Mouse (Mus musculus): Measurements from ENCODE around the gene Card10. TPM values are rescaled to one million over a fixed set of nuclear protein-coding genes. Genes with fewer than 3 reads are reported as not detected.

The Card10 gene
- polyA plus RNA-seq, 1 experiment from 2014 or later = 3.4 TPM

GRCm38 (mm10) chr15:78832701-78833123 is 29.9 kb upstream of the Card10 start:
- no peak overlapping the region for H3K4me3 ChIP-seq
- H3K27ac ChIP-seq = peak overlapping the region; percentile 51; the same call in 1 of the 2 replicates
- no peaks in the 10 kb centered on the region for H3K9me3 ChIP-seq
- peak overlapping the region; percentile 33; the same call in 1 of the 2 replicates for H3K9ac ChIP-seq
- H3K36me3 ChIP-seq = no peaks in the 10 kb centered on the region
- H3K4me2 ChIP-seq (replicated peaks) = peak overlapping the region; percentile 35
- WGBS = 7% methylated on average over 14 of the region's 14 CpGs
- peak; percentile 53 for ATAC-seq (ENCODE audit: low FRiP score, low read depth)
- peaks cover 30% of the 10 kb centered on the region for H3K4me1 ChIP-seq
- H3K27me3 ChIP-seq (replicated peaks) = 0 out of 2 replicates have a peak, but pooled peaks cover 3% of the 10 kb centered on the region

- Histone ChIP-seq H3K4me2 (replicated peaks) (0 out of 2 replicates have a peak overlapping the region, but pooled peaks have one; percentile 35), H3K4me1 (peaks cover 30% of the 10 kb centered on the region), H3K4me3 (no peak overlapping the region), H3K9me3 (no peaks in the 10 kb centered on the region), H3K27ac (no peak overlapping the region), H3K9ac (no peak overlapping the region), H3K36me3 (no peaks in the 10 kb centered on the region), H3K27me3 (replicated peaks) (peaks cover 10% of the 10 kb centered on the region)
- no peak for ATAC-seq (ENCODE audit: low FRiP score, low read depth)
- 53% methylated on average over 19 of the region's 19 CpGs for WGBS
Measured at GRCm38 (mm10) chr15:78831720-78832657, 29.1 kb upstream of the Card10 start.

- Histone ChIP-seq H3K27ac (no peak overlapping the region), H3K9me3 (no peaks in the 10 kb centered on the region), H3K9ac (no peak overlapping the region), H3K4me2 (replicated peaks) (no peak overlapping the region), H3K4me3 (no peak overlapping the region), H3K4me1 (peaks cover 31% of the 10 kb centered on the region), H3K27me3 (replicated peaks) (peaks cover 11% of the 10 kb centered on the region), H3K36me3 (no peaks in the 10 kb centered on the region)
- WGBS = 68% methylated on average over 10 of the region's 10 CpGs
- no peak for ATAC-seq (ENCODE audit: low FRiP score, low read depth)
Measured at GRCm38 (mm10) chr15:78830742-78831719, 28.2 kb upstream of the Card10 start.

DNA sequence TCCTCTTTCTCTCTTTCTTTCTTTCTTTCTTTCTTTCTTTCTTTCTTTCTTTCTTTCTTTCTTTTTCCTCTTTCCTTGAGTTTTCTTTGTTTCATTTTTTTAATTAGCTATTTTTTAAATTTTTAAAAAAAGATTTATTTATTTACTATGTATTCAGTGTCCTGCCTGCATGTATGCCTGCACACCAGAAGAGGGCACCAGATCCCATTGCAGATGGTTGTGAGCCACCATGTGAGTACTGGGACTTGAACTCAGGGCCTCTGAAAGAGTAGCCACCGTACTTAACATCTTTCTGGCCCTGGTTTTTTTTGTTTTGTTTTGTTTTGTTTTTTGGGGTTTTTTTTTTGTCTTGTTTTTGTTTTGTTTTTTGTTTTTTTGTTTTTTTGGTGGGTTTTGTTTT is 26.8 kb upstream of the Card10 start:
- H3K4me2 ChIP-seq (replicated peaks) = no peak overlapping the region
- H3K36me3 ChIP-seq = no peaks in the 10 kb centered on the region
- H3K9me3 ChIP-seq = no peaks in the 10 kb centered on the region
- no peak overlapping the region for H3K9ac ChIP-seq
- ATAC-seq (ENCODE audit: low FRiP score, low read depth) = no peak
- 93% methylated on average over 1 of the region's 1 CpGs for WGBS
- H3K4me1 ChIP-seq = peaks cover 22% of the 10 kb centered on the region
- H3K4me3 ChIP-seq = no peak overlapping the region
- peaks cover 11% of the 10 kb centered on the region for H3K27me3 ChIP-seq (replicated peaks)
- H3K27ac ChIP-seq = no peak overlapping the region

DNA sequence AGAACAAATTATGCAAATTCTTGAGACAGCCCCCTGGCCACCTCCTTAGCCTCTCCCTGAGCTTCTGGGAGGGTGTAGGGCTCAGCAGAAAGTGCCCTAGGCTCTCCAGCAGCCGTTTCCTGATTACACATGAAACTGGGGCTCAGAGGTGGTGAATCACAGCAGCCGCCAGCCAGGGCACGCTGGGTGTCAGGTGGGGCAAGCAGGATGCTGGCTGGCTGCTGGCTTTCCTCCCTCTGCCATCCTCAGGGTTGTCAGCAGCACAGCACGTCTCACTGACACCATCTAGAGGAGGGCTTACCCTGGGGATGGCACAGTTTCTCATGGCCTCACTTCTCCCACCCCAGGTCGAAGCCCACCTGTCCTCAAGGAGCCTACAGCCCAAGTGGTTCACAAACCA is 25.5 kb upstream of the Card10 start:
- Histone ChIP-seq H3K4me2 (replicated peaks) (no peak overlapping the region), H3K4me1 (peaks cover 13% of the 10 kb centered on the region), H3K36me3 (no peaks in the 10 kb centered on the region), H3K27ac (no peak overlapping the region), H3K27me3 (replicated peaks) (peaks cover 11% of the 10 kb centered on the region), H3K4me3 (no peak overlapping the region), H3K9me3 (no peaks in the 10 kb centered on the region), H3K9ac (no peak overlapping the region)
- 16% methylated on average over 5 of the region's 5 CpGs for WGBS
- ATAC-seq (ENCODE audit: low FRiP score, low read depth) = no peak

DNA sequence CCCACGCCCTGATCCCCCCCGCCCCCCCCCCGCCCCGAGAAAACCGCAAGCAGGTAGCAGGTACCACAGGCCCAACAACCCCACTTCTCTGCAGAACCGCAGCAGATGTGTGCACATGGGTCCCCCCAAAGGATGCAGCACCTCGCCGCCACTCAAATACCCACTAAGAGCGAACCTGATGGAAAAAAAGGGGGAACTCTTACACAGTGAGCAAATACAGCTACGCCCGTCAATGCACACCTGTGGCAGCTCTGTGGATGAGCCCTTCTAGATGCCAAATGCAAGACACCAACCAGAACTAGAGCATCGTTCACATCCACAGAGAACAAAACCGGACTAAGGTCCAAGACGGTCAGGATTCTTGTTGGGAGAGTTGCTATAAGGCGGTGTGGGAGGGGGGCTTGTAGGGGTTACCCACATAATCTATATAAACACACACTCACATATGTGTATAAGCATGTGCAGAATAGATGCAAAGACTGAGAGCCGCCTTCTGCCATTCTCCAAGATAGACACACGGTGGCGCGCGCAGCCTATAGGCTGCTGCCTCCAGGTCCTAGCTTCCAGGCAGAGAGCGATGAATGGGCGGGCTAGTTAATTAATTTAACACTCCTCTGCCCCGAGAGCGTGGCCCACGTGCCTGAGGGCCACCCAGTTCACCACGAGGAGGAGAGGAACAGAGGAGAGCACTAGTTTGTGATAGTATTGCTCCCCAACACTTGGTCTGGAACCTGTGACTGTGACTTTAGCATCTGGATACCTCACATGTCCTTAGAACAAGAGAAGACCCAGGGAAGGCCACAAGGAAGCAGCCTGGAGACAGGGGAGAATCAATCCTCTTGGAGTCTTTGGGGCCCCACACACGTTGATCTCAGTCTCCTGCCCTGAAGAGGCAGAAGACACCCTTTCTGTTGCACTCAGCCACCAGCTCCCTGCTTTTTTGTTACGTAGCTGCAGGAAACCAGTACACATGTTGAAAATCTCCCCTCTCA is 23.7 kb upstream of the Card10 start:
- Histone ChIP-seq H3K36me3 (no peaks in the 10 kb centered on the region), H3K27me3 (replicated peaks) (peaks cover 11% of the 10 kb centered on the region), H3K4me3 (no peak overlapping the region), H3K9ac (no peak overlapping the region), H3K27ac (no peak overlapping the region), H3K4me1 (0 out of 2 replicates have a peak, but pooled peaks cover 3% of the 10 kb centered on the region), H3K4me2 (replicated peaks) (no peak overlapping the region), H3K9me3 (no peaks in the 10 kb centered on the region)
- ATAC-seq (ENCODE audit: low FRiP score, low read depth) = peak; percentile 68
- 26% methylated on average over 28 of the region's 28 CpGs for WGBS

- H3K9me3 ChIP-seq = no peaks in the 10 kb centered on the region
- no peak overlapping the region for H3K9ac ChIP-seq
- H3K4me1 ChIP-seq = no peaks in the 10 kb centered on the region
- ATAC-seq (ENCODE audit: low FRiP score, low read depth) = no peak
- no peak overlapping the region for H3K4me3 ChIP-seq
- WGBS = 47% methylated on average over 6 of the region's 6 CpGs
- no peak overlapping the region for H3K27ac ChIP-seq
- H3K36me3 ChIP-seq = no peaks in the 10 kb centered on the region
- no peaks in the 10 kb centered on the region; the same call in 1 of the 2 replicates for H3K27me3 ChIP-seq (replicated peaks)
- H3K4me2 ChIP-seq (replicated peaks) = no peak overlapping the region
Measured at GRCm38 (mm10) chr15:78816074-78816391, 13.2 kb upstream of the Card10 start.

GRCm38 (mm10) chr15:78815314-78816073 is 12.7 kb upstream of the Card10 start:
- Histone ChIP-seq H3K4me3 (no peak overlapping the region), H3K4me1 (no peaks in the 10 kb centered on the region), H3K27me3 (replicated peaks) (no peaks in the 10 kb centered on the region; the same call in 1 of the 2 replicates), H3K27ac (no peak overlapping the region), H3K36me3 (no peaks in the 10 kb centered on the region), H3K4me2 (replicated peaks) (no peak overlapping the region), H3K9ac (no peak overlapping the region), H3K9me3 (no peaks in the 10 kb centered on the region)
- ATAC-seq (ENCODE audit: low FRiP score, low read depth) = no peak
- WGBS = 54% methylated on average over 11 of the region's 11 CpGs

DNA sequence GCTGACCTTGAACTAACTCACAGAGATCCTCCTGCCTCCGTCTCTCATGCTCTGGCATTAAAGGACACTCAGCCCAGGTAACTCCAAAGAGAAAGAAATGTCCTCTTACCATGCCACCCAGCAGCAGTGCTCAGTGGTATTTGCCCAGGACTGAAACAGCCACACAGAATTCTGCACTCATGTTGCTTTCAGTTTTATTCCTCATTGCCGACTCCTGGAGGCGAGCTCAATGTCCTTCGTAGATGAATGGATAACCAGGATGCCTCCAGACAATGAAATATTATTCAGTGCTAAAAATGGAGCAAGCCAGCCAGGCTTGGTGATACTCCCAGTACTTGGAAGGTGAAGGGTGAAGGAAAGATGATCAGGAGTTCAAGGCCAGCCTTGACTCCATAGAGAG is 10.8 kb upstream of the Card10 start:
- H3K4me1 ChIP-seq = no peaks in the 10 kb centered on the region
- 90% methylated on average over 4 of the region's 4 CpGs for whole genome bisulfite sequencing
- H3K27me3 ChIP-seq (replicated peaks) = no peaks in the 10 kb centered on the region
- H3K4me3 ChIP-seq = no peak overlapping the region
- no peaks in the 10 kb centered on the region for H3K36me3 ChIP-seq
- H3K9me3 ChIP-seq = no peaks in the 10 kb centered on the region
- H3K4me2 ChIP-seq (replicated peaks) = no peak overlapping the region
- H3K9ac ChIP-seq = no peak overlapping the region
- H3K27ac ChIP-seq = no peak overlapping the region
- ATAC-seq (ENCODE audit: low FRiP score, low read depth) = no peak

GRCm38 (mm10) chr15:78810146-78810545 is 7.3 kb upstream of the Card10 start:
- H3K4me2 ChIP-seq (replicated peaks) = no peak overlapping the region
- no peak for ATAC-seq (ENCODE audit: low FRiP score, low read depth)
- H3K4me3 ChIP-seq = no peak overlapping the region
- WGBS = 83% methylated on average over 9 of the region's 9 CpGs
- no peak overlapping the region for H3K9ac ChIP-seq
- H3K27me3 ChIP-seq (replicated peaks) = peaks cover 6% of the 10 kb centered on the region; the same call in 1 of the 2 replicates
- H3K36me3 ChIP-seq = no peaks in the 10 kb centered on the region
- no peak overlapping the region for H3K27ac ChIP-seq
- no peaks in the 10 kb centered on the region for H3K9me3 ChIP-seq
- H3K4me1 ChIP-seq = no peaks in the 10 kb centered on the region

DNA sequence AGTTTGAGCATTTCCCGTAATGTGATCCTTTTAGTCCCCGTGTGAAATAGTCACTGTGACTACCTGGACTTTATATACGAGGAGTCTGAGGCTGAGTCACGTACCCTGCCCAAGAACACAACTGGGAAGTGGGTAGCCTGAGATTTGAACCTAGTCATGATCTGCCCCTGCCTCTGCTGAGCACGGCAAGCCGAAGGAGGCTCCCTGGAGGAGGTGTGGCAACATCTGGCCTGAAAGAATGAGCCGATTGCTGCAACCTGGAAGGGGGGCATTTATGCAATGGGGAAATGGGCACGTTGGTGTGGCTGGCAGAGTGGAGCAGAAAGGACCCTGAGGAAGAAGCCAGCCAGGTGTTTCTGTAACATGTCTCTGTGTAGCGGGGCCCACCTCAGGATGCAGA is 6.9 kb upstream of the Card10 start:
- H3K9me3 ChIP-seq = no peaks in the 10 kb centered on the region

More for the DNA sequence above, 6.9 kb upstream of the Card10 start:
- WGBS = 71% methylated on average over 9 of the region's 9 CpGs
- no peaks in the 10 kb centered on the region for H3K4me1 ChIP-seq
- no peak overlapping the region for H3K4me3 ChIP-seq
- H3K27me3 ChIP-seq (replicated peaks) = peaks cover 9% of the 10 kb centered on the region
- no peak overlapping the region for H3K27ac ChIP-seq
- ATAC-seq (ENCODE audit: low FRiP score, low read depth) = no peak
- no peak overlapping the region for H3K9ac ChIP-seq
- H3K36me3 ChIP-seq = no peaks in the 10 kb centered on the region
- H3K4me2 ChIP-seq (replicated peaks) = no peak overlapping the region

Measured in neural tube, embryonic 12.5 days (tissue).